Mouse (Mus musculus) MEL (cell line): ENCODE data around the gene Casp6. TPM values are rescaled to one million over a fixed set of nuclear protein-coding genes. Genes with fewer than 3 reads are reported as not detected.

Experiments
- DNase-seq: peaks from one replicate; pipeline ENCODE4 v3.0.0; 2011; ENCODE audit warnings: low read depth, low spot score
- H3K27ac ChIP-seq: 2 replicates; pipeline ENCODE4 v1.5.1; 2012; ENCODE audit warnings: low read depth, mild to moderate bottlenecking, control low read depth, low read length, moderate library complexity; ENCODE audit not compliant: control insufficient read depth
- H3K27me3 ChIP-seq, 2 experiments: fragments of 150-350 bp in 1 of 2; sonication (generic) in 1 of 2; 2 replicates each; pipeline ENCODE4 v1.6.1; 2012; ENCODE audit warnings: low read length in 2 of 2, mild to moderate bottlenecking in 2 of 2, improper control_type of control experiment in 1 of 2, moderate library complexity in 1 of 2; ENCODE audit not compliant: insufficient read depth in 2 of 2, control insufficient read depth in 1 of 2
- H3K36me3 ChIP-seq, 2 experiments: 2 replicates each; pipeline ENCODE4 v1.6.1; 2012 to 2014; ENCODE audit warnings: low read length in 2 of 2, improper control_type of control experiment in 1 of 2, inconsistent platforms in 1 of 2, mild to moderate bottlenecking in 1 of 2; ENCODE audit not compliant: insufficient read depth in 2 of 2, control insufficient read depth in 1 of 2
- H3K4me1 ChIP-seq, 2 experiments: fragments of 150-350 bp in 1 of 2; sonication (generic) in 1 of 2; 2 replicates each; pipeline ENCODE4 v1.6.1; 2012; ENCODE audit warnings: low read length in 2 of 2, improper control_type of control experiment in 1 of 2, mild to moderate bottlenecking in 1 of 2; ENCODE audit not compliant: insufficient read depth in 2 of 2, control insufficient read depth in 1 of 2
- H3K4me3 ChIP-seq, 2 experiments: fragments of 150-350 bp in 1 of 2; sonication (generic) in 1 of 2; 2 replicates each; pipeline ENCODE4 v1.5.1; 2012; ENCODE audit warnings: low read depth in 2 of 2, low read length in 2 of 2, mild to moderate bottlenecking in 2 of 2, moderate library complexity in 2 of 2, control low read depth in 1 of 2, improper control_type of control experiment in 1 of 2; ENCODE audit not compliant: control insufficient read depth in 1 of 2, insufficient read depth in 1 of 2
- H3K79me2 ChIP-seq: 2 replicates; pipeline ENCODE4 v1.6.1; 2012; ENCODE audit warnings: mild to moderate bottlenecking, low read length, moderate library complexity; ENCODE audit not compliant: control insufficient read depth, poor library complexity, insufficient read depth
- H3K9ac ChIP-seq: 2 replicates; pipeline ENCODE4 v1.6.1; 2012; ENCODE audit warnings: low read depth, mild to moderate bottlenecking, control low read depth, low read length, moderate library complexity; ENCODE audit not compliant: control insufficient read depth, poor library complexity, severe bottlenecking
- H3K9me3 ChIP-seq: fragments of 150-350 bp; sonication (generic); replicated peaks from 2 replicates; pipeline ENCODE4 v1.6.1; 2012; ENCODE audit warnings: mild to moderate bottlenecking, low read length, improper control_type of control experiment, moderate library complexity; ENCODE audit not compliant: insufficient read depth
- BHLHE40 ChIP-seq: IDR thresholded peaks from 2 replicates; pipeline ENCODE4 v1.6.1; 2012; ENCODE audit warnings: low read depth, mild to moderate bottlenecking, inconsistent platforms, low read length, improper control_type of control experiment, borderline replicate concordance
- CHD1 ChIP-seq: IDR thresholded peaks from 2 replicates; pipeline ENCODE4 v1.6.1; 2012; ENCODE audit warnings: low read depth, mild to moderate bottlenecking, inconsistent platforms, low read length, improper control_type of control experiment
- CHD2 ChIP-seq: IDR thresholded peaks from 2 replicates; pipeline ENCODE4 v1.6.1; 2011; ENCODE audit warnings: low read length, improper control_type of control experiment
- E2F4 ChIP-seq: IDR thresholded peaks from 2 replicates; pipeline ENCODE4 v1.6.1; 2011; ENCODE audit warnings: low read depth, low read length, improper control_type of control experiment, borderline replicate concordance
- ELF1 ChIP-seq: IDR thresholded peaks from 2 replicates; pipeline ENCODE4 v1.6.1; 2014; ENCODE audit warnings: low read depth, mild to moderate bottlenecking, inconsistent platforms, low read length, improper control_type of control experiment, moderate library complexity
- EP300 ChIP-seq, 2 experiments: IDR thresholded peaks; 2 replicates each; pipeline ENCODE4 v1.6.1; 2011; ENCODE audit warnings: improper control_type of control experiment in 2 of 2, low read length in 2 of 2, low read depth in 1 of 2, mild to moderate bottlenecking in 1 of 2
- ETS1 ChIP-seq: IDR thresholded peaks from 2 replicates; pipeline ENCODE4 v1.6.1; 2012; ENCODE audit warnings: low read depth, mild to moderate bottlenecking, inconsistent platforms, low read length, improper control_type of control experiment, moderate library complexity
- GABPA ChIP-seq: IDR thresholded peaks from 2 replicates; pipeline ENCODE4 v1.6.1; 2012; ENCODE audit warnings: low read depth, mild to moderate bottlenecking, inconsistent platforms, low read length, improper control_type of control experiment, moderate library complexity
- GATA1 ChIP-seq: IDR thresholded peaks from 2 replicates; pipeline ENCODE4 v1.6.1; 2011; ENCODE audit warnings: low read depth, low read length, improper control_type of control experiment
- HCFC1 ChIP-seq: IDR thresholded peaks from 2 replicates; pipeline ENCODE4 v1.6.1; 2012; ENCODE audit warnings: low read depth, mild to moderate bottlenecking, inconsistent platforms, low read length, improper control_type of control experiment, moderate library complexity
- JUND ChIP-seq: IDR thresholded peaks from 2 replicates; pipeline ENCODE4 v1.6.1; 2011; ENCODE audit warnings: low read depth, mild to moderate bottlenecking, improper control_type of control experiment, low read length
- KAT2A ChIP-seq: conservative IDR thresholded peaks from 2 replicates; pipeline ENCODE4 v1.6.1; 2012; ENCODE audit warnings: low read depth, low read length, improper control_type of control experiment, inconsistent platforms
- MAFK ChIP-seq: IDR thresholded peaks from 2 replicates; pipeline ENCODE4 v1.6.1; 2011; ENCODE audit warnings: low read depth, mild to moderate bottlenecking, low read length, improper control_type of control experiment, borderline replicate concordance
- MAX ChIP-seq: IDR thresholded peaks from 2 replicates; pipeline ENCODE4 v1.6.1; 2011; ENCODE audit warnings: low read length, improper control_type of control experiment
- MAZ ChIP-seq: IDR thresholded peaks from 2 replicates; pipeline ENCODE4 v1.6.1; 2012; ENCODE audit warnings: low read depth, mild to moderate bottlenecking, inconsistent platforms, low read length, improper control_type of control experiment
- MEF2A ChIP-seq: IDR thresholded peaks from 2 replicates; pipeline ENCODE4 v1.6.1; 2014; ENCODE audit warnings: low read depth, mild to moderate bottlenecking, inconsistent platforms, low read length, improper control_type of control experiment; ENCODE audit not compliant: poor library complexity, insufficient replicate concordance, severe bottlenecking; ENCODE audit errors: extremely low read depth
- MXI1 ChIP-seq: IDR thresholded peaks from 2 replicates; pipeline ENCODE4 v1.6.1; 2011; ENCODE audit warnings: mild to moderate bottlenecking, low read depth, low read length, improper control_type of control experiment
- MYB ChIP-seq: IDR thresholded peaks from 2 replicates; pipeline ENCODE4 v1.6.1; 2011; ENCODE audit warnings: mild to moderate bottlenecking, low read depth, low read length, improper control_type of control experiment
- MYC ChIP-seq: IDR thresholded peaks from 2 replicates; pipeline ENCODE4 v1.6.1; 2011; ENCODE audit warnings: low read depth, mild to moderate bottlenecking, low read length, improper control_type of control experiment, moderate library complexity
- NRF1 ChIP-seq: IDR thresholded peaks from 2 replicates; pipeline ENCODE4 v1.6.1; 2014; ENCODE audit warnings: low read depth, mild to moderate bottlenecking, inconsistent platforms, low read length, improper control_type of control experiment, moderate library complexity; ENCODE audit not compliant: poor library complexity, insufficient read depth, severe bottlenecking
- POLR2A ChIP-seq, 2 experiments: IDR thresholded peaks; 2 replicates each; pipeline ENCODE4 v1.6.1; 2011 to 2012; ENCODE audit warnings: low read length in 2 of 2, mild to moderate bottlenecking in 2 of 2, control low read depth in 1 of 2, improper control_type of control experiment in 1 of 2, low read depth in 1 of 2, moderate library complexity in 1 of 2; ENCODE audit not compliant: control insufficient read depth in 1 of 2, insufficient read depth in 1 of 2, poor library complexity in 1 of 2
- POLR2AphosphoS2 ChIP-seq: IDR thresholded peaks from 2 replicates; pipeline ENCODE4 v1.6.1; 2011; ENCODE audit warnings: low read length, improper control_type of control experiment
- POLR2AphosphoS5 ChIP-seq: IDR thresholded peaks from 2 replicates; pipeline ENCODE4 v1.6.1; 2012; ENCODE audit warnings: low read depth, borderline replicate concordance, mild to moderate bottlenecking, inconsistent platforms, low read length, moderate library complexity, mixed read lengths
- RAD21 ChIP-seq: IDR thresholded peaks from 2 replicates; pipeline ENCODE4 v1.6.1; 2011; ENCODE audit warnings: mild to moderate bottlenecking, low read depth, low read length, improper control_type of control experiment
- RCOR1 ChIP-seq: IDR thresholded peaks from 2 replicates; pipeline ENCODE4 v1.6.1; 2012; ENCODE audit warnings: low read depth, mild to moderate bottlenecking, inconsistent platforms, low read length, improper control_type of control experiment
- SIN3A ChIP-seq: IDR thresholded peaks from 2 replicates; pipeline ENCODE4 v1.6.1; 2012; ENCODE audit warnings: low read length, improper control_type of control experiment, inconsistent platforms
- SMC3 ChIP-seq: IDR thresholded peaks from 2 replicates; pipeline ENCODE4 v1.6.1; 2011; ENCODE audit warnings: low read depth, low read length, improper control_type of control experiment
- TBP ChIP-seq: IDR thresholded peaks from 2 replicates; pipeline ENCODE4 v1.8.0; 2011; ENCODE audit warnings: low read depth, low read length, improper control_type of control experiment
- TCF12 ChIP-seq: IDR thresholded peaks from 2 replicates; pipeline ENCODE4 v1.6.1; 2014; ENCODE audit warnings: low read depth, mild to moderate bottlenecking, inconsistent platforms, low read length, improper control_type of control experiment, moderate library complexity
- UBTF ChIP-seq: IDR thresholded peaks from 2 replicates; pipeline ENCODE4 v1.6.1; 2012; ENCODE audit warnings: low read depth, mild to moderate bottlenecking, inconsistent platforms, low read length, improper control_type of control experiment, moderate library complexity, borderline replicate concordance; ENCODE audit not compliant: insufficient read depth
- USF1 ChIP-seq: IDR thresholded peaks from 2 replicates; pipeline ENCODE4 v1.6.1; 2014; ENCODE audit warnings: low read depth, mild to moderate bottlenecking, inconsistent platforms, low read length, improper control_type of control experiment, moderate library complexity
- USF2 ChIP-seq, 2 experiments: IDR thresholded peaks; 2 replicates each; pipeline ENCODE4 v1.6.1; 2011 to 2012; ENCODE audit warnings: improper control_type of control experiment in 2 of 2, low read length in 2 of 2, borderline replicate concordance in 1 of 2, inconsistent platforms in 1 of 2, low read depth in 1 of 2, mild to moderate bottlenecking in 1 of 2; ENCODE audit not compliant: insufficient read depth in 1 of 2
- ZC3H11A ChIP-seq: IDR thresholded peaks from 2 replicates; pipeline ENCODE4 v1.6.1; 2012; ENCODE audit warnings: low read depth, mild to moderate bottlenecking, inconsistent platforms, low read length, improper control_type of control experiment
- ZKSCAN1 ChIP-seq: IDR thresholded peaks from 2 replicates; pipeline ENCODE4 v1.6.1; 2012; ENCODE audit warnings: low read depth, mild to moderate bottlenecking, inconsistent platforms, low read length, improper control_type of control experiment, moderate library complexity
- ZMIZ1 ChIP-seq: IDR thresholded peaks from 2 replicates; pipeline ENCODE4 v1.6.1; 2012; ENCODE audit warnings: low read depth, mild to moderate bottlenecking, inconsistent platforms, low read length, improper control_type of control experiment, moderate library complexity
- ZNF384 ChIP-seq: IDR thresholded peaks from 2 replicates; pipeline ENCODE4 v1.6.1; 2012; ENCODE audit warnings: low read depth, mild to moderate bottlenecking, inconsistent platforms, low read length, improper control_type of control experiment
- polyA plus RNA-seq, 2 experiments: library from polyadenylated mRNA; stranded (reverse) in 1 of 2; unstranded in 1 of 2; fragments of >175 nt in 1 of 2; fragments of >200 nt in 1 of 2; gene quantifications; 2 replicates each; pipeline versions ENCODE4 v1.2.1 to v1.2.4; 2012; ENCODE audit warnings: low replicate concordance in 2 of 2, low read depth in 1 of 2; ENCODE audit not compliant: insufficient read length in 2 of 2, insufficient read depth in 1 of 2, missing spikeins in 1 of 2
- total RNA-seq: library from RNA; depleted of rRNA; stranded (reverse); fragments of 300-350 nt; gene quantifications from 2 replicates; pipeline ENCODE4 v1.2.3, GENCODE M21; 2012

Casp6 gene
- total and polyA plus RNA-seq, 3 experiments, result 8.7 to 34.2 TPM; not detected in 1

GRCm38 (mm10) chr3:129878405-129879021 lies 22.7 kb upstream of the Casp6 start, which contains the start of gene Pla2g12a:
TSS of gene Pla2g12a (plus strand) at chr3:129878606.
- Histone ChIP-seq H3K27me3 (no peaks in the 10 kb centered on the region), H3K27ac (peak within 1 kb of the TSS; percentile 53), H3K9ac (peak within 1 kb of the TSS; percentile 91), H3K79me2 (peaks cover 32% of the 10 kb centered on the region), H3K9me3 (no peaks in the 10 kb centered on the region), H3K4me1 (peaks cover 11 to 35% of the 10 kb centered on the region in 2 experiments), H3K36me3 (peaks cover under 1 to 20% of the 10 kb centered on the region in 2 experiments), H3K4me3 (peak within 1 kb of the TSS; percentile 77 to 89)
- peak; percentile 92 for DNase-seq
- TF ChIP-seq BHLHE40 (peak; percentile 22; the same call in 1 of the 2 replicates), HCFC1 (peak; percentile 70), RCOR1 (no peak), ZMIZ1 (no peak), ETS1 (no peak), UBTF (0 out of 2 replicates have a peak, but pooled peaks have one; percentile 29), SIN3A (peak; percentile 75), RAD21 (no peak), CHD1 (no peak), GATA1 (no peak), ZNF384 (no peak), POLR2AphosphoS5 (no peak), JUND (no peak), NRF1 (peak; percentile 93), SMC3 (no peak), MYC (peak; percentile 97), ZC3H11A (no peak), MXI1 (peak; percentile 95), POLR2A (IDR thresholded peaks at IDR 0.05; ENCODE audit: control insufficient read depth in 1 of 2, insufficient read depth in 1 of 2, low read depth in 1 of 2, low read length in 2 of 2, poor library complexity in 1 of 2) (peak; percentile 48 to 74), USF1 (peak; percentile 97), TCF12 (0 out of 2 replicates have a peak, but pooled peaks have one; percentile 24), MAX (peak; percentile 98), EP300 (IDR thresholded peaks at IDR 0.05; ENCODE audit: low read depth in 1 of 2, low read length in 2 of 2) (no peak), ELF1 (no peak), GABPA (no peak), MEF2A (no peak), POLR2AphosphoS2 (peak; percentile 56; the same call in 1 of the 2 replicates), CHD2 (no peak), MAZ (no peak), KAT2A (no peak; the same call in 1 of the 2 replicates), MAFK (no peak), USF2 (IDR thresholded peaks at IDR 0.05; ENCODE audit: borderline replicate concordance in 1 of 2, insufficient read depth in 1 of 2, low read depth in 1 of 2, low read length in 2 of 2) (peak; percentile 33 to 78; a peak in 3 of 4 replicates), E2F4 (no peak), ZKSCAN1 (no peak), MYB (no peak), TBP (peak; percentile 54)
